Mouse (Mus musculus) embryonic fibroblast, embryonic 13.5 days (primary cell): ENCODE results near the gene Zscan20.

ENCODE experiments used
- CTCF ChIP-seq: IDR thresholded peaks from 2 replicates; pipeline ENCODE4 v1.5.1; 2011; ENCODE audit warnings: mild to moderate bottlenecking, control low read depth, low read length, moderate library complexity, borderline replicate concordance; ENCODE audit not compliant: insufficient read depth
- POLR2A ChIP-seq: IDR thresholded peaks from 2 replicates; pipeline ENCODE4 v1.6.1; 2011; ENCODE audit warnings: low read depth, mild to moderate bottlenecking, control low read depth, low read length, moderate library complexity

GRCm38 (mm10) chr4:128637250-128637649 lies 27.4 kb upstream of the Zscan20 start:
- no peak for TF ChIP-seq CTCF
- no peak for TF ChIP-seq POLR2A
